Mouse (Mus musculus) intestine, postnatal 0 days (tissue): ENCODE results near the gene Gm11020. TPM values are rescaled to one million over a fixed set of nuclear protein-coding genes. Genes with fewer than 3 reads are reported as not detected.
"Not testable (repeated sequence)": the region's sequence is repeated elsewhere in the genome, so short reads cannot be mapped to it uniquely, and the experiment has no call there.

ENCODE experiments used
- ATAC-seq: fragments of 200-750 bp; cut with Nextera tagmentation; 2 replicates; pipeline ENCODE4 v1.8.0; 2017; ENCODE audit warnings: mild to moderate bottlenecking, moderate TSS enrichment, moderate library complexity
- H3K27ac ChIP-seq: fragments of 300-500 bp; sonication (generic); 2 replicates; pipeline ENCODE4 v1.5.1; 2014; ENCODE audit warnings: mild to moderate bottlenecking, low read depth, low read length, moderate library complexity
- H3K27me3 ChIP-seq: fragments of 300-500 bp; sonication (generic); replicated peaks from 2 replicates; pipeline ENCODE4 v1.6.1; 2014; ENCODE audit warnings: low read length, mixed read lengths; ENCODE audit not compliant: control insufficient read depth, insufficient read depth
- H3K36me3 ChIP-seq: fragments of 300-500 bp; sonication (generic); 2 replicates; pipeline ENCODE4 v1.6.1; 2014; ENCODE audit warnings: mild to moderate bottlenecking, moderate library complexity; ENCODE audit not compliant: control insufficient read depth, insufficient read depth
- H3K4me1 ChIP-seq: fragments of 300-500 bp; sonication (generic); replicated peaks from 2 replicates; pipeline ENCODE4 v1.6.1; 2014; ENCODE audit warnings: antibody characterized with exemption, low read length, mixed read lengths; ENCODE audit not compliant: control insufficient read depth, insufficient read depth
- H3K4me2 ChIP-seq: fragments of 300-500 bp; sonication (generic); replicated peaks from 2 replicates; pipeline ENCODE4 v1.6.1; 2014; ENCODE audit warnings: low read depth, mild to moderate bottlenecking, moderate library complexity
- H3K4me3 ChIP-seq: fragments of 300-500 bp; sonication (generic); 2 replicates; pipeline ENCODE4 v1.5.1; 2014; ENCODE audit warnings: low read depth, low read length
- H3K9ac ChIP-seq: fragments of 300-500 bp; sonication (generic); 2 replicates; pipeline ENCODE4 v1.6.1; 2014; ENCODE audit warnings: mild to moderate bottlenecking, low read depth, low read length
- H3K9me3 ChIP-seq: fragments of 300-500 bp; sonication (generic); 2 replicates; pipeline ENCODE4 v1.6.1; 2016; ENCODE audit warnings: mixed run types; ENCODE audit not compliant: control insufficient read depth
- CTCF ChIP-seq: sonication (generic); IDR thresholded peaks from 2 replicates; pipeline ENCODE4 v1.5.1; 2016; ENCODE audit warnings: low read depth, mild to moderate bottlenecking, control low read depth, antibody characterized with exemption, moderate library complexity
- WGBS: fragments of 180-500 bp; shearing (Covaris S2); extraction: QIAGEN DNeasy Blood & Tissue Kit; methylation state at CpG from one replicate; pipeline ENCODE4 v1.1.7; 2014; 5-methylcytosine and 5-hydroxymethylcytosine counted together
- polyA plus RNA-seq: library from polyadenylated mRNA; unstranded; fragments of >200 nt; fragmentation: Nextera tagmentation; extraction: Ambion mirVana; gene quantifications from 2 replicates; pipeline ENCODE4 v1.2.1, GENCODE M21; 2015

Gene Gm11020
- polyA plus RNA-seq, 1 experiment from 2014 or later: not detected

- no peak overlapping the region for H3K4me3 ChIP-seq
- TF ChIP-seq CTCF: peak; percentile 61
- H3K9ac ChIP-seq: no peak overlapping the region
- H3K27me3 ChIP-seq: no peaks in the 10 kb centered on the region
- no peak overlapping the region for H3K27ac ChIP-seq
- no peaks in the 10 kb centered on the region for H3K36me3 ChIP-seq
- H3K4me2 ChIP-seq: no peak overlapping the region
- no peaks in the 10 kb centered on the region for H3K4me1 ChIP-seq
- H3K9me3 ChIP-seq: no peaks in the 10 kb centered on the region
- WGBS: 53% methylated on average over 4 of the region's 4 CpGs
- no peak for ATAC-seq
Observed at GRCm38 (mm10) chr8:104313311-104313710, 8.1 kb upstream of the Gm11020 start.

- H3K4me1 ChIP-seq, H3K4me3 ChIP-seq, H3K36me3 ChIP-seq, ATAC-seq, H3K4me2 ChIP-seq, H3K27me3 ChIP-seq, H3K27ac ChIP-seq, H3K9me3 ChIP-seq, H3K9ac ChIP-seq: not testable (repeated sequence)
- WGBS: 85% methylated on average over 12 of the region's 12 CpGs
Observed at GRCm38 (mm10) chr8:104321930-104322329, 563 bp downstream of the Gm11020 start, which contains the start of gene Cmtm2b. Cmtm2b (plus strand) TSS chr8:104322230.

- TF ChIP-seq CTCF: peak; percentile 35; the same call in 1 of the 2 replicates
- ATAC-seq: no peak
Observed at GRCm38 (mm10) chr8:104332665-104333631, 11.6 kb downstream of the Gm11020 start.

GRCm38 (mm10) chr8:104333786-104334185 is 12.4 kb downstream of the Gm11020 start:
- no peak overlapping the region for H3K9ac ChIP-seq
- WGBS: 63% methylated on average over 5 of the region's 5 CpGs
- no peak overlapping the region for H3K4me2 ChIP-seq
- H3K36me3 ChIP-seq: no peaks in the 10 kb centered on the region
- H3K27me3 ChIP-seq: no peaks in the 10 kb centered on the region
- H3K27ac ChIP-seq: no peak overlapping the region
- no peak for ATAC-seq
- no peak overlapping the region for H3K4me3 ChIP-seq
- no peaks in the 10 kb centered on the region for H3K4me1 ChIP-seq
- H3K9me3 ChIP-seq: no peaks in the 10 kb centered on the region
- no peak for TF ChIP-seq CTCF

More at GRCm38 (mm10) chr8:104332665-104333631, 11.6 kb downstream of the Gm11020 start:
- Histone ChIP-seq H3K36me3 (no peaks in the 10 kb centered on the region), H3K9me3 (no peaks in the 10 kb centered on the region), H3K4me3 (no peak overlapping the region), H3K27me3 (no peaks in the 10 kb centered on the region), H3K27ac (no peak overlapping the region), H3K4me1 (no peaks in the 10 kb centered on the region), H3K9ac (no peak overlapping the region), H3K4me2 (no peak overlapping the region)
- WGBS: 68% methylated on average over 5 of the region's 5 CpGs

- H3K27ac ChIP-seq: no peak overlapping the region
- H3K36me3 ChIP-seq: no peaks in the 10 kb centered on the region
- H3K4me3 ChIP-seq: no peak overlapping the region
- H3K9ac ChIP-seq: no peak overlapping the region
- TF ChIP-seq CTCF: no peak
- H3K27me3 ChIP-seq: no peaks in the 10 kb centered on the region
- H3K4me2 ChIP-seq: no peak overlapping the region
- H3K9me3 ChIP-seq: no peaks in the 10 kb centered on the region
- no peak for ATAC-seq
- 77% methylated on average over 1 of the region's 1 CpGs for WGBS
- no peaks in the 10 kb centered on the region for H3K4me1 ChIP-seq
Observed at GRCm38 (mm10) chr8:104334196-104334595, 12.8 kb downstream of the Gm11020 start.

GRCm38 (mm10) chr8:104336806-104337205 is 15.4 kb downstream of the Gm11020 start:
- H3K36me3 ChIP-seq: no peaks in the 10 kb centered on the region
- no peak for TF ChIP-seq CTCF
- H3K4me2 ChIP-seq: no peak overlapping the region
- no peak overlapping the region for H3K4me3 ChIP-seq
- H3K9ac ChIP-seq: no peak overlapping the region
- no peaks in the 10 kb centered on the region for H3K27me3 ChIP-seq
- no peak overlapping the region for H3K27ac ChIP-seq
- H3K9me3 ChIP-seq: no peaks in the 10 kb centered on the region
- ATAC-seq: no peak
- 85% methylated on average over 1 of the region's 1 CpGs for WGBS
- 0 out of 2 replicates have a peak, but pooled peaks cover 3% of the 10 kb centered on the region for H3K4me1 ChIP-seq
